In genomic region chr9:52170671-52171070, GRCm38 (mm10) we compare ENCODE assay signal across 23 mouse cellular contexts. TPM values are rescaled to one million over a fixed set of nuclear protein-coding genes. Genes with fewer than 3 reads are reported as not detected.
DNase-seq lines count a peak whose midpoint lies in the region; ATAC-seq and TF ChIP-seq lines count a peak whose summit lies in the region.
"Had no signal": no experiment of that assay in that cellular context is flagged by ENCODE, and none has a peak within 500 bp of the region (broad histone marks: within the 10 kb centered on the region; RNA-seq: fewer than 3 reads in every experiment).

No protein-coding gene starts in this region.

- TF ChIP-seq EP300 in CH12.LX (IDR thresholded peaks at IDR 0.05; ENCODE audit: low read length) (no peak), MEL (IDR thresholded peaks at IDR 0.05; ENCODE audit: low read depth in 1 of 2, low read length in 2 of 2) (peak in 1 of 2 experiments; percentile 61; a peak in 2 of 4 replicates)

- peak overlapping the region; percentile 44 for H3K4me2 ChIP-seq in CH12.LX (ENCODE audit: insufficient read depth, low read depth, poor library complexity, severe bottlenecking)

- no peak for ATAC-seq in megakaryocyte, adult 5-6 weeks (ENCODE audit: poor library complexity, severe bottlenecking)
- no peak for ATAC-seq in activated CD4-positive, CD25-positive, alpha-beta regulatory T cell, adult 4 months
- ATAC-seq: CD4-positive, CD25-positive, alpha-beta regulatory T cell, adult 4 months; Patski had no signal

- H3K9ac ChIP-seq in CH12.LX (ENCODE audit: insufficient read depth, low read depth) (peak overlapping the region; percentile 13), MEL (ENCODE audit: control insufficient read depth, low read depth, low read length, poor library complexity, severe bottlenecking) (no peak overlapping the region)

- no peaks in the 10 kb centered on the region for H3K9me3 ChIP-seq in megakaryocyte, embryonic 14.5 days
- H3K9me3 ChIP-seq in CH12.LX (replicated peaks; ENCODE audit: low read length) (no peaks in the 10 kb centered on the region), MEL (replicated peaks; ENCODE audit: insufficient read depth, low read length) (no peaks in the 10 kb centered on the region)
- H3K9me3 ChIP-seq: G1E had no signal

- no peak for TF ChIP-seq POLR2A in CH12.LX (IDR thresholded peaks at IDR 0.05; ENCODE audit: low read depth, low read length)
- TF ChIP-seq POLR2A in MEL (IDR thresholded peaks at IDR 0.05; ENCODE audit: control insufficient read depth in 1 of 2, insufficient read depth in 1 of 2, low read depth in 1 of 2, low read length in 2 of 2, poor library complexity in 1 of 2) = no peak

- peak; percentile 40 for DNase-seq in heart, adult 11 months
- no peak for DNase-seq in heart, adult 9 months (ENCODE audit: low spot score in 2 of 2)
- DNase-seq in CH12.LX (ENCODE audit: extremely low read depth) (no peak), MEL (ENCODE audit: low read depth, low spot score) (peak; percentile 57)
- DNase-seq in right cerebral cortex, postnatal 36 days (ENCODE audit: low spot score in 2 of 2) = no peak
- DNase-seq: adrenal gland, adult 2 months; adrenal gland, adult 8-10 months; adrenal gland, postnatal 10 days; adrenal gland, postnatal 14 days; adrenal gland, postnatal 25 days; adrenal gland, postnatal 36 days; B cell, adult 2 months; cerebellum, adult 11 months; cerebellum, adult 11-12 months; cerebellum, adult 18-20 months; cerebellum, adult 2 months; cerebellum, adult 8-10 months had no signal

- peaks cover 24% of the 10 kb centered on the region for H3K79me2 ChIP-seq in CH12.LX (replicated peaks; ENCODE audit: control insufficient read depth, extremely low read depth, insufficient read depth, poor library complexity, severe bottlenecking)
- peaks cover 6% of the 10 kb centered on the region; the same call in 1 of the 2 replicates for H3K79me2 ChIP-seq in MEL (ENCODE audit: control insufficient read depth, insufficient read depth, low read length, poor library complexity)

- no peak overlapping the region; the same call in 1 of the 2 replicates for H3K27ac ChIP-seq in CH12.LX (ENCODE audit: insufficient read depth, low read depth)
- peak overlapping the region; percentile 51 for H3K27ac ChIP-seq in MEL (ENCODE audit: control insufficient read depth, low read depth, low read length)

- TF ChIP-seq CTCF in CH12.LX (conservative IDR thresholded peaks at IDR 0.05 in 1 of 2, IDR thresholded peaks at IDR 0.05 in 1 of 2; ENCODE audit: low read depth in 2 of 2, low read length in 2 of 2) = no peak
- no peak for TF ChIP-seq CTCF in MEL (IDR thresholded peaks at IDR 0.05 in 2 of 3, conservative IDR thresholded peaks at IDR 0.05 in 1 of 3; ENCODE audit: control insufficient read depth in 1 of 3, insufficient read depth in 1 of 3, low read depth in 2 of 3, low read length in 3 of 3, poor library complexity in 1 of 3, severe bottlenecking in 1 of 3)

- H3K27me3 ChIP-seq in megakaryocyte, embryonic 14.5 days (replicated peaks) = no peaks in the 10 kb centered on the region
- H3K27me3 ChIP-seq in CH12.LX (replicated peaks) = no peaks in the 10 kb centered on the region
- H3K27me3 ChIP-seq in MEL (ENCODE audit: control insufficient read depth in 1 of 2, insufficient read depth in 2 of 2, low read length in 2 of 2) = no peaks in the 10 kb centered on the region
- H3K27me3 ChIP-seq: Patski had no signal

- in situ Hi-C loops in CH12.LX (cut with MboI; ENCODE audit: low pct_ligation_motif_present, low pct_unique_long_range_greater_than_20kb, low sequenced_read_pairs) = loop anchor here (10.0 kb wide), 1 partner anchor 184 kb away; no protein-coding TSS in a partner anchor

- peaks cover 74% of the 10 kb centered on the region for H3K4me1 ChIP-seq in megakaryocyte, embryonic 14.5 days
- peaks cover 10 to 48% of the 10 kb centered on the region in 2 experiments; a peak in 3 of 4 replicates for H3K4me1 ChIP-seq in CH12.LX (ENCODE audit: control insufficient read depth in 1 of 2, insufficient read depth in 2 of 2)
- peaks cover 6 to 43% of the 10 kb centered on the region in 2 experiments for H3K4me1 ChIP-seq in MEL (ENCODE audit: control insufficient read depth in 1 of 2, insufficient read depth in 2 of 2, low read length in 2 of 2)

- no peaks in the 10 kb centered on the region for H3K36me3 ChIP-seq in megakaryocyte, embryonic 14.5 days (replicated peaks; ENCODE audit: low read length)
- H3K36me3 ChIP-seq in CH12.LX (replicated peaks in 1 of 2; ENCODE audit: control insufficient read depth in 1 of 2, insufficient read depth in 1 of 2, low read length in 1 of 2) (no peaks in the 10 kb centered on the region), MEL (ENCODE audit: control insufficient read depth in 1 of 2, insufficient read depth in 2 of 2, low read length in 2 of 2) (peaks cover 0 to 36% of the 10 kb centered on the region in 2 experiments; a peak in 2 of 4 replicates)
- H3K36me3 ChIP-seq: G1E had no signal

- dilution Hi-C loops in CH12.LX (cut with MboI; ENCODE audit: extremely low pct_ligation_motif_present, extremely low pct_unique_long_range_greater_than_20kb, low sequenced_read_pairs) = no loop called here

- TF ChIP-seq RAD21 in CH12.LX (IDR thresholded peaks at IDR 0.05; ENCODE audit: low read depth, low read length) (no peak), MEL (IDR thresholded peaks at IDR 0.05; ENCODE audit: low read depth, low read length) (no peak)

- peak overlapping the region; percentile 84 for H3K4me3 ChIP-seq in megakaryocyte, embryonic 14.5 days (replicated peaks)
- H3K4me3 ChIP-seq in CH12.LX (replicated peaks in 1 of 3; ENCODE audit: low read depth in 2 of 3, low read length in 2 of 3, poor library complexity in 1 of 3) (peak overlapping the region in 2 of 3 experiments; percentile 64 to 94), MEL (ENCODE audit: control insufficient read depth in 1 of 2, insufficient read depth in 1 of 2, low read depth in 2 of 2, low read length in 2 of 2) (peak overlapping the region in 1 of 2 experiments; percentile 33; a peak in 2 of 4 replicates)

TF ChIP-seq in CH12.LX, 34 proteins besides CTCF, POLR2A, EP300 and RAD21 (continues in another document):
- no peak for TF ChIP-seq GABPA (IDR thresholded peaks at IDR 0.05; ENCODE audit: insufficient replicate concordance, low read depth, low read length)
- no peak for TF ChIP-seq ETS1 (conservative IDR thresholded peaks at IDR 0.05; ENCODE audit: low read depth, low read length)
- no peak for TF ChIP-seq HCFC1 (IDR thresholded peaks at IDR 0.05; ENCODE audit: low read depth, low read length)
- no peak for TF ChIP-seq ELF1 (IDR thresholded peaks at IDR 0.05; ENCODE audit: low read depth, low read length)
- no peak for TF ChIP-seq RCOR1 (conservative IDR thresholded peaks at IDR 0.05; ENCODE audit: low read depth, low read length)
- TF ChIP-seq MAZ (IDR thresholded peaks at IDR 0.05; ENCODE audit: low read depth, low read length) = no peak
- no peak for TF ChIP-seq CHD2 (IDR thresholded peaks at IDR 0.05; ENCODE audit: low read length)
- TF ChIP-seq TBP (conservative IDR thresholded peaks at IDR 0.05; ENCODE audit: low read depth, low read length) = no peak
- TF ChIP-seq MAX (IDR thresholded peaks at IDR 0.05; ENCODE audit: low read length) = no peak
- TF ChIP-seq IRF4 (IDR thresholded peaks at IDR 0.05; ENCODE audit: low read depth, low read length) = no peak
- TF ChIP-seq MAFK (IDR thresholded peaks at IDR 0.05; ENCODE audit: insufficient replicate concordance, low read length) = no peak
- no peak for TF ChIP-seq JUND (conservative IDR thresholded peaks at IDR 0.05; ENCODE audit: low read depth, low read length)
- TF ChIP-seq TCF12 (IDR thresholded peaks at IDR 0.05; ENCODE audit: low read depth, low read length) = no peak
- no peak for TF ChIP-seq CHD1 (IDR thresholded peaks at IDR 0.05; ENCODE audit: low read depth, low read length)
- no peak for TF ChIP-seq UBTF (IDR thresholded peaks at IDR 0.05; ENCODE audit: low read depth, low read length)
- no peak for TF ChIP-seq NELFE (IDR thresholded peaks at IDR 0.05; ENCODE audit: low read depth, low read length)

TF ChIP-seq in MEL, 35 proteins besides CTCF, POLR2A, EP300 and RAD21 (continues in another document):
- TF ChIP-seq TBP (IDR thresholded peaks at IDR 0.05; ENCODE audit: low read depth, low read length) (no peak), ZMIZ1 (IDR thresholded peaks at IDR 0.05; ENCODE audit: low read depth, low read length) (no peak), TAL1 (IDR thresholded peaks at IDR 0.05; ENCODE audit: low read length) (no peak), NRF1 (IDR thresholded peaks at IDR 0.05; ENCODE audit: insufficient read depth, low read depth, low read length, poor library complexity, severe bottlenecking) (no peak), BHLHE40 (IDR thresholded peaks at IDR 0.05; ENCODE audit: borderline replicate concordance, low read depth, low read length) (no peak), ETS1 (IDR thresholded peaks at IDR 0.05; ENCODE audit: low read depth, low read length) (peak; percentile 49), MYC (IDR thresholded peaks at IDR 0.05; ENCODE audit: low read depth, low read length) (no peak), MAX (IDR thresholded peaks at IDR 0.05; ENCODE audit: low read length) (no peak), E2F4 (IDR thresholded peaks at IDR 0.05; ENCODE audit: borderline replicate concordance, low read depth, low read length) (no peak), CHD1 (IDR thresholded peaks at IDR 0.05; ENCODE audit: low read depth, low read length) (no peak), CHD2 (IDR thresholded peaks at IDR 0.05; ENCODE audit: low read length) (no peak), POLR2AphosphoS5 (IDR thresholded peaks at IDR 0.05; ENCODE audit: borderline replicate concordance, low read depth, low read length) (no peak), ZNF384 (IDR thresholded peaks at IDR 0.05; ENCODE audit: low read depth, low read length) (no peak), HCFC1 (IDR thresholded peaks at IDR 0.05; ENCODE audit: low read depth, low read length) (no peak), MYB (IDR thresholded peaks at IDR 0.05; ENCODE audit: low read depth, low read length) (no peak), TCF12 (IDR thresholded peaks at IDR 0.05; ENCODE audit: low read depth, low read length) (peak; percentile 35; the same call in 1 of the 2 replicates), JUND (IDR thresholded peaks at IDR 0.05; ENCODE audit: low read depth, low read length) (no peak)

RNA-seq across cellular contexts. Expression of gene Zc3h12c, which starts 2.3 kb away (rescaled TPM):
- polyA plus RNA-seq in megakaryocyte, embryonic 14.5 days (2012; ENCODE audit: insufficient read depth, low replicate concordance) = 0.22 TPM in 1 of 2 replicates, not detected in the other
- total RNA-seq in megakaryocyte, adult 5-6 weeks (2015) = 3.2 and 5.0 TPM in 2 replicates
- 4.0 and 4.3 TPM in 2 replicates for total RNA-seq in megakaryocyte, adult 5-6 weeks (2017)
- 11.2 and 13.0 TPM in 2 replicates for total RNA-seq in CH12.LX (2012; rRNA removed)
- total RNA-seq in CH12.LX (2014; rRNA removed) = 21.7 and 22.4 TPM in 2 replicates
- 30.8 and 36.1 TPM in 2 replicates for polyA plus RNA-seq in CH12.LX (2012; ENCODE audit: insufficient read length, low read depth)
- total RNA-seq in MEL (2012; rRNA removed) = 1.3 and 1.7 TPM in 2 replicates
- 1 to 10 TPM in 1 of 2 experiments, not detected in 1; 1.3 TPM for polyA plus RNA-seq in MEL (2012; ENCODE audit: insufficient read depth in 1 of 2, insufficient read length in 2 of 2, low read depth in 1 of 2, low replicate concordance in 2 of 2, missing spikeins in 1 of 2)
- polyA plus RNA-seq in activated CD4-positive, CD25-positive, alpha-beta regulatory T cell, adult 4 months (2017; shearing (Covaris generic)) = 1 to 10 TPM; 1.5 to 1.8 TPM

Comparison
In these comparisons a context has a peak if more than half of its experiments do, and no peak if none do; other contexts are left out.
1. DNase-seq: peak in heart, adult 11 months (single experiment) and MEL (single experiment); none in heart, adult 9 months (0 of 2), CH12.LX (single experiment) and right cerebral cortex, postnatal 36 days (0 of 2).
2. RNA of gene Zc3h12c, which starts 2.3 kb away (polyA plus RNA-seq): 30.8 to 36.1 TPM in CH12.LX; 1.5 to 1.8 TPM in activated CD4-positive, CD25-positive, alpha-beta regulatory T cell, adult 4 months, 1.3 TPM in MEL and 0.22 TPM in megakaryocyte, embryonic 14.5 days; every median in the first group is over 10 times any median in the second.